Mouse (Mus musculus) embryo, embryonic 9.5 days (tissue): ENCODE data around the gene Ddost.
A peak's percentile ranks its signal among the peaks of the same experiment; 100 is the strongest.

Source experiments
- DNase-seq: peaks from one replicate; pipeline ENCODE4 v3.0.0-alpha.2; 2017; ENCODE audit errors: extremely low spot score

The Ddost gene

GRCm38 (mm10) chr4:138304340-138305104 is at the start of gene Ddost:
Ddost (plus strand) TSS chr4:138304730.
- peak; percentile 96 for DNase-seq

- no peak for DNase-seq
Observed at GRCm38 (mm10) chr4:138257116-138257687, 47.3 kb upstream of the Ddost start.

GRCm38 (mm10) chr4:138258663-138259062 is 45.9 kb upstream of the Ddost start:
- no peak for DNase-seq

- DNase-seq = no peak
Observed at GRCm38 (mm10) chr4:138259482-138259881, 45.0 kb upstream of the Ddost start.

- DNase-seq = peak; percentile 94
Observed at GRCm38 (mm10) chr4:138261843-138262681, 42.5 kb upstream of the Ddost start.

- no peak for DNase-seq
Observed at GRCm38 (mm10) chr4:138267869-138268268, 36.7 kb upstream of the Ddost start.

GRCm38 (mm10) chr4:138272011-138272997 is 32.2 kb upstream of the Ddost start:
- DNase-seq = no peak

GRCm38 (mm10) chr4:138278346-138278745 is 26.2 kb upstream of the Ddost start:
- no peak for DNase-seq

GRCm38 (mm10) chr4:138282834-138283233 is 21.7 kb upstream of the Ddost start:
- peak; percentile 72 for DNase-seq

- DNase-seq = no peak
Observed at GRCm38 (mm10) chr4:138286411-138286810, 18.1 kb upstream of the Ddost start.

- DNase-seq = no peak
Observed at GRCm38 (mm10) chr4:138288691-138289090, 15.8 kb upstream of the Ddost start.

GRCm38 (mm10) chr4:138292028-138292427 is 12.5 kb upstream of the Ddost start:
- no peak for DNase-seq

- no peak for DNase-seq
Observed at GRCm38 (mm10) chr4:138293261-138293948, 11.1 kb upstream of the Ddost start.

- DNase-seq = no peak
Observed at GRCm38 (mm10) chr4:138293949-138294550, 10.5 kb upstream of the Ddost start.

GRCm38 (mm10) chr4:138301271-138301780 is 3.2 kb upstream of the Ddost start:
- DNase-seq = no peak

- no peak for DNase-seq
Observed at GRCm38 (mm10) chr4:138303011-138303410, 1.5 kb upstream of the Ddost start.

GRCm38 (mm10) chr4:138303742-138304141 is 788 bp upstream of the Ddost start:
- DNase-seq = no peak

- DNase-seq = no peak
Observed at GRCm38 (mm10) chr4:138307025-138307424, 2.5 kb downstream of the Ddost start.

- no peak for DNase-seq
Observed at GRCm38 (mm10) chr4:138307739-138308138, 3.2 kb downstream of the Ddost start.

GRCm38 (mm10) chr4:138310311-138310910 is 5.9 kb downstream of the Ddost start:
- DNase-seq = no peak
